Mouse (Mus musculus): ENCODE data around the gene Btg4. TPM values are rescaled to one million over a fixed set of nuclear protein-coding genes. Genes with fewer than 3 reads are reported as not detected.
"Not testable (repeated sequence)": the region's sequence is repeated elsewhere in the genome, so short reads cannot be mapped to it uniquely, and the experiment has no call there.

The Btg4 gene
- total and polyA plus RNA-seq, 2 experiments: not detected

DNA sequence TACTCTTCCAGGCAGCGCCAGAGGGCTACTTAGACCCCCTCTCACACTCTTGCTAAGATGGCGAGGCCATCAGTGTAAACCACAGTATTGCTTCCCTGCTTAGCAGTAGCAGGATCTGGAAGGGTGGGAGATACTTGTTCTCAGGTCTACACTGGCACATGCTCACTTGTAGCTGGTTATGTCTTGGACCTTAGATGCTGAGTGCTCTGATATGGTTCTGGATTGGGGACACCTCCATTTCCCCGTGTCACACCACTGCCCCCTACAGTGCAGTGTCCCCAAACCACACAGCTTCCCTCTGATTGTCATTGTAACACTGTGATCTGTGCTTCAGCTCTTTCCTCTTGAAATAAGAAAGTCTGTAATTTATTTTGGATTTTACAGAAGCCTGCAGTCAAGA, 76.3 kb downstream of the Btg4 start:
- 67% methylated on average over 3 of the region's 3 CpGs for WGBS
- H3K27ac ChIP-seq (replicated peaks; ENCODE audit: insufficient read depth, low read depth, low read length): no peak overlapping the region
- no peak for DNase-seq (ENCODE audit: extremely low read depth, low read depth, low spot score)
- no peaks in the 10 kb centered on the region for H3K36me3 ChIP-seq (ENCODE audit: control insufficient read depth, insufficient read depth, low read length)
- H3K9ac ChIP-seq (ENCODE audit: low read depth, low read length): no peak overlapping the region
- no peaks in the 10 kb centered on the region for H3K79me2 ChIP-seq (ENCODE audit: control insufficient read depth, insufficient read depth, low read length)
- TF ChIP-seq CTCF (IDR thresholded peaks at IDR 0.05; ENCODE audit: low read depth, low read length): peak; percentile 43; the same call in 1 of the 2 replicates
- no peak for TF ChIP-seq POLR2A (IDR thresholded peaks at IDR 0.05; ENCODE audit: extremely low read depth, insufficient read depth, low read length)
- no peaks in the 10 kb centered on the region for H3K4me1 ChIP-seq (ENCODE audit: control insufficient read depth, insufficient read depth, low read length)
- H3K4me3 ChIP-seq (ENCODE audit: insufficient read depth, low read depth, low read length): no peak overlapping the region
- no peaks in the 10 kb centered on the region for H3K27me3 ChIP-seq (ENCODE audit: control insufficient read depth, insufficient read depth, low read length)

DNA sequence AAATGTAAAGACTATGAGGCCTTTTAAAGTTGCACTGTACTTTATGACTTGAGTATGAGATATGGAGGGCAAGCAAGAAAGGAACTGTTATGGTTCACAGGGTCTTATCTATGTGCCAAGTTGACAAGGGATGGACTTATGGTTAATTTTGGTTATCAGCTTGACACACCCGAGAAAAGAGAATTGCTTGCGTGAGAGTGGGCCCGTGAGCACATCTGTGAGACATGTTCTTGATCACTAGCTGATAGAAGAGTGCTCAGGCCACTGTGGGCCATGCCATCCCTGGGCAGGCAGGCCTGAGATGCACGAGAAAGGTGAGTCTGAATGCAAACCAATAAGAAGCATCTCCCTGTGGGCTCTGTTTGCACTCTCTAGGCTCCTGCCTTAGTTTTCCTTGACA, 76.7 kb downstream of the Btg4 start:
- Histone ChIP-seq H3K9ac (ENCODE audit: low read depth, low read length) (no peak overlapping the region), H3K27ac (replicated peaks; ENCODE audit: insufficient read depth, low read depth, low read length) (no peak overlapping the region)
- 82% methylated on average over 4 of the region's 4 CpGs for WGBS

DNA sequence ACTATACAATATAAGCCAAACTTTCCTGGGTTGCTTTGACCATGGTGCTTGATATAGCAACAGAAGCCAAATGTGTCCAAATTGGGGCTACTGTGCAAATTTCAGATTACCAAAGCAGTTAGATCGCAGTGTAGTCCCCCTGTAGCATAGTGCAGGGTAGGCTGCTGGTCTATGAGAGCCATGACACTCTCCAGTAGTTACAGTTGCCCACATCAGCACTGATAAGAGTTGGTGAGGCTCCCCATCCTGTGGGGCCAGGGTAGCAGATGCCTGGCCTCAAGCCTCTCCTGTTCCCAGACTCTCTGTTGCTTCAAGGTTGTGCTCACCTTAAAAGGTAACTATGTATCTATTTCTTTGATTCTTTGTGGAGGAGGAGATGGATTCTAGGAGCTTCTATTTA, 77.1 kb downstream of the Btg4 start:
- Histone ChIP-seq H3K27me3 (ENCODE audit: control insufficient read depth, insufficient read depth, low read length) (no peaks in the 10 kb centered on the region), H3K79me2 (ENCODE audit: control insufficient read depth, insufficient read depth, low read length) (no peaks in the 10 kb centered on the region), H3K4me1 (ENCODE audit: control insufficient read depth, insufficient read depth, low read length) (no peaks in the 10 kb centered on the region), H3K9ac (ENCODE audit: low read depth, low read length) (no peak overlapping the region), H3K27ac (replicated peaks; ENCODE audit: insufficient read depth, low read depth, low read length) (no peak overlapping the region), H3K36me3 (ENCODE audit: control insufficient read depth, insufficient read depth, low read length) (no peaks in the 10 kb centered on the region), H3K4me3 (ENCODE audit: insufficient read depth, low read depth, low read length) (no peak overlapping the region)
- 89% methylated on average over 1 of the region's 1 CpGs for WGBS
- TF ChIP-seq POLR2A (IDR thresholded peaks at IDR 0.05; ENCODE audit: extremely low read depth, insufficient read depth, low read length) (no peak), CTCF (IDR thresholded peaks at IDR 0.05; ENCODE audit: low read depth, low read length) (no peak)
- no peak for DNase-seq (ENCODE audit: extremely low read depth, low read depth, low spot score)

More for the DNA sequence above, 76.7 kb downstream of the Btg4 start:
- Histone ChIP-seq H3K4me1 (ENCODE audit: control insufficient read depth, insufficient read depth, low read length) (no peaks in the 10 kb centered on the region), H3K27me3 (ENCODE audit: control insufficient read depth, insufficient read depth, low read length) (no peaks in the 10 kb centered on the region), H3K36me3 (ENCODE audit: control insufficient read depth, insufficient read depth, low read length) (no peaks in the 10 kb centered on the region), H3K4me3 (ENCODE audit: insufficient read depth, low read depth, low read length) (no peak overlapping the region), H3K79me2 (ENCODE audit: control insufficient read depth, insufficient read depth, low read length) (no peaks in the 10 kb centered on the region)
- DNase-seq (ENCODE audit: extremely low read depth, low read depth, low spot score): no peak
- TF ChIP-seq POLR2A (IDR thresholded peaks at IDR 0.05; ENCODE audit: extremely low read depth, insufficient read depth, low read length) (no peak), CTCF (IDR thresholded peaks at IDR 0.05; ENCODE audit: low read depth, low read length) (no peak)

DNA sequence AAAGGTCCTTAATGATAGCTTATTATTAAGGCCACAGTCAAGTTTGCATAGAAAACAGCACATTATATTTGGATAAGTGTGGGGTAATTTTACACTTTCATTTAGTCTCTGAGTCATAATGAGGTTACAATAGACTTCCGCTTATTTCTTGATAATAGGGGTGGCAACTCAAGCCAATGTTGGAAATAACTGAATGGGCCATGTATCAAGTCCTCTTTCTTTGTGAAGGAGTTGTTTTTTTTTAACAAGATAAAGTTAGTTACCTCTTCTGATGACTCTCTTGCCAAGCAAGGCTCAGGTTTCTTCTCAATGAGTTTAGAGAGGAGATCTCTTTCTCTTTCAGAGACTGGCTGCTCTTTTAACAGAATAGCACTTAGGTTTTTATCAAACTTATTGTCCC, 77.6 kb downstream of the Btg4 start:
- H3K36me3 ChIP-seq (ENCODE audit: control insufficient read depth, insufficient read depth, low read length): no peaks in the 10 kb centered on the region
- TF ChIP-seq CTCF (IDR thresholded peaks at IDR 0.05; ENCODE audit: low read depth, low read length) (no peak), POLR2A (IDR thresholded peaks at IDR 0.05; ENCODE audit: extremely low read depth, insufficient read depth, low read length) (no peak)
- no peaks in the 10 kb centered on the region for H3K79me2 ChIP-seq (ENCODE audit: control insufficient read depth, insufficient read depth, low read length)
- H3K9ac ChIP-seq (ENCODE audit: low read depth, low read length): no peak overlapping the region
- H3K4me3 ChIP-seq (ENCODE audit: insufficient read depth, low read depth, low read length): no peak overlapping the region
- WGBS: 84% methylated on average over 1 of the region's 1 CpGs
- H3K4me1 ChIP-seq (ENCODE audit: control insufficient read depth, insufficient read depth, low read length): no peaks in the 10 kb centered on the region
- no peaks in the 10 kb centered on the region for H3K27me3 ChIP-seq (ENCODE audit: control insufficient read depth, insufficient read depth, low read length)
- DNase-seq (ENCODE audit: extremely low read depth, low read depth, low spot score): no peak
- no peak overlapping the region for H3K27ac ChIP-seq (replicated peaks; ENCODE audit: insufficient read depth, low read depth, low read length)

DNA sequence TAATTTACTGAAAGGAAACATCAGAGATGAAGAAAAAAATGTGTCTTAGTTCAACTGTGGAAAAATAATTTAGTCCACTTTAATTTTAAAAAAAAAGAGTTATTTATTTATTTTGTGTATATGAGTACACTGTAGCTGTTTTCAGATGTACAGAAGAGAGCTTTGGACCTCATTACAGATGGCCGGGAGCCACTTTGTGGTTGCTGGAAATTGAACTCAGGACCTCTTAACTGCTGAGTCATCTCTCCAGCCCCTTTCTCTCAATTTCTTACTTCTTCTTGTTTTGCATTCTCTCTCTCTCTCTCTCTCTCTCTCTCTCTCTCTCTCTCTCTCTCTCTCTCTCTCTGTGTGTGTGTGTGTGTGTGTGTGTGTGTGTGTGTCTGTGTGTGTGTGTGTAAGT, 78.7 kb downstream of the Btg4 start:
- not testable (repeated sequence) for H3K27me3 ChIP-seq (ENCODE audit: control insufficient read depth, insufficient read depth, low read length); H3K36me3 ChIP-seq (ENCODE audit: control insufficient read depth, insufficient read depth, low read length); H3K79me2 ChIP-seq (ENCODE audit: control insufficient read depth, insufficient read depth, low read length); H3K4me1 ChIP-seq (ENCODE audit: control insufficient read depth, insufficient read depth, low read length); H3K9ac ChIP-seq (ENCODE audit: low read depth, low read length); H3K27ac ChIP-seq (replicated peaks; ENCODE audit: insufficient read depth, low read depth, low read length); H3K4me3 ChIP-seq (ENCODE audit: insufficient read depth, low read depth, low read length); DNase-seq (ENCODE audit: extremely low read depth, low read depth, low spot score)
- WGBS: 71% methylated on average over 1 of the region's 1 CpGs

DNA sequence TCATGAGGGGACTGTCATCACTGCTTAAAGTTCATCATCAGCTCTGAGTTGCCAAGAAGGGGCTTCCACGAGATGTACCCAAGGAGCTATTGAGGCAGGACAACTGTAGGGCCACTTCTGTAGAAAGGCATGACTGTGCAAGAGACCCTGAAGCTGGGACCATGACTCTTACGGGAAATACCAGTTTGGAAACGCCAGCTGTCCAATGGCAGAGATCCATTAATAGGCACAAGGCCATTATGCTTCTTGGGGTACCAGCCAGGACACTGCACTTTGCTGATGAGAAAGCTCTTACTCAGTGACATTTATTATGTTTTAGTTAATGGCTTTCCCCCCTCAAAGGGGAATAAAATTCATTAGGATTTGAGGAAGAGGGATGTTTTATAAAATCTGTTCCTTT, 80.0 kb downstream of the Btg4 start:
- no peaks in the 10 kb centered on the region for H3K36me3 ChIP-seq (ENCODE audit: control insufficient read depth, insufficient read depth, low read length)
- no peak for DNase-seq (ENCODE audit: extremely low read depth, low read depth, low spot score)
- WGBS: 75% methylated on average over 3 of the region's 3 CpGs
- no peak overlapping the region for H3K9ac ChIP-seq (ENCODE audit: low read depth, low read length)
- H3K79me2 ChIP-seq (ENCODE audit: control insufficient read depth, insufficient read depth, low read length): no peaks in the 10 kb centered on the region
- H3K27ac ChIP-seq (replicated peaks; ENCODE audit: insufficient read depth, low read depth, low read length): no peak overlapping the region
- TF ChIP-seq CTCF (IDR thresholded peaks at IDR 0.05; ENCODE audit: low read depth, low read length): no peak
- no peak for TF ChIP-seq POLR2A (IDR thresholded peaks at IDR 0.05; ENCODE audit: extremely low read depth, insufficient read depth, low read length)
- H3K27me3 ChIP-seq (ENCODE audit: control insufficient read depth, insufficient read depth, low read length): no peaks in the 10 kb centered on the region
- no peak overlapping the region for H3K4me3 ChIP-seq (ENCODE audit: insufficient read depth, low read depth, low read length)
- H3K4me1 ChIP-seq (ENCODE audit: control insufficient read depth, insufficient read depth, low read length): no peaks in the 10 kb centered on the region

Data from liver, adult 2 months (tissue).